Mouse (Mus musculus): Measurements from ENCODE around the gene St6galnac5.

St6galnac5 gene

DNA sequence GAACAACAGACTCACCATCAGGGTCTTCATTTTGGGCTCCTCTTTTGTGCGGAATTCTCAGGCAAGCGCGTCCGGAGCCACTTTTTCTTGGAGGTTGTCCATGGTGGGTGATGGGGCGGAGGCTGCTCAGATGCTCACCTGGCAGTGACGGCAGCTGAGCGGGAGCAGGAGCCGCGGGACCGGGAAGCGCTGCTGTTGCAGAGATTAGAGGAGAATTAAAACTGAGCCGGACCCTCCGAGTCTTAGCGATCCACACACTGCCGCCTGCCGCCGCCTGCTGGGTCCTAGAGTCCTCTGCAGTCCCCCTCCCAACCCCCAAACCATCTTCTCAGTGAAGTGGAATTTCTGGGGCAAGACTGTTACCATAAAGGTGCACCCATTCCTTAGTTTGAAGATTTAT is at the start of gene St6galnac5:
St6galnac5 (minus strand) TSS at position 259 of the 400 bp plus-strand sequence.
- no peak for DNase-seq (ENCODE audit: low spot score in 2 of 2)

DNA sequence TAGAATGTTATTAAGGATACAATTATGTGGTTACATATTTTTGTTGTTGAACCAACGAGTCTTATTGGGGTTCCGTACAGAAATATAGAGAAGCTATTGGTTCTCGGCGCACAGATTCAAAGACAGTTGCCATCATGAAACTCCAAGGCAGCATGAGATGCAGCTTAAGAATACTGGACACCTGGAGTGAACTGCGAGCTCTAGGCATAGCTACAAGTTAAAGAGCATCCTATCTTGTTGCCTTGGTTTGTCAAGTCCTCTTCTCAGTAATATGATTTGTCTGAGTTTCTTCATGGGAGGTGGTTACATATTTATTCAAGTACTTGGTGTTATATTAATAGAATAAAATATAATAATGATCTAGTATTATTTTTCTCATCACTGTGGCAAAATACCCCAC is 48.7 kb upstream of the St6galnac5 start:
- DNase-seq (ENCODE audit: low spot score in 2 of 2) = no peak

DNA sequence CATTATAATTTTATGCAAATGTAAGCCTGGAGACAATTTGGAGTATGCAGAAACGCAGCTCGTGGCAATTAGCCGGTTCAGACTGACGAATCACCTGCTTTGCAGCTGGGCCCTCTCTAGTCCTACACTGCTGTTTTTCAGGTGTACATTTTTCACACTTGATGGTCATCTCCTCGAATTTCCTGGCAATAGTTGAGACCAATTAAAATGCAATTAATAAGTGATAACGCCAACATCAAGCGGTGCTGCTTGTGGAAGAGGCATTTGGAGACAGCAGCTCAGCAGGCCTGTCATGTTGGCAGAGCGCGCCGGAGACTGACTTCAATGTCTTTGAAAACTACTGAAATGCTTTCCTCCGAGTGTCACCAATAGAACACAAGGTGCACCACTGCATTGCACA is 42.0 kb upstream of the St6galnac5 start:
- no peak for DNase-seq (ENCODE audit: low spot score in 2 of 2)

DNA sequence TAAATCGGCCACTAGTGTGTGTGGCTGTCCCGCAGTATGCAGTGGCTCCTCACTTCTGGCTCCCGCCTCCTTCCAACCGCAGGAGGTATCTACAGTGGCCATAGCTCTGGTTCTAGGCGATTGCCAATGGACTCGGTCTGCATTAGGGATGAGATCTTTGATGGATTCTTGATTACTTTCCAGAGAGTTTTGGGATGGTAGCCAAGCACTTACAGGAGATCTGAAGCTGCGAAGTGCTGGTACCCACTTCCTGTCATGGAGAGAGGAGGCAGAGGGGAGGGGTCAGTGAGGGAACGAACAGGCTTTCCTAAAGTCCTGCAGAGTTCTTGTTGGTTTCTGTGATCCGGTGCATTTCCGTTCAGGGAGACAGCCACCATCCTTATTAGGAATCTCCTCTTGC is 36.0 kb upstream of the St6galnac5 start:
- no peak for DNase-seq (ENCODE audit: low spot score in 2 of 2)

DNA sequence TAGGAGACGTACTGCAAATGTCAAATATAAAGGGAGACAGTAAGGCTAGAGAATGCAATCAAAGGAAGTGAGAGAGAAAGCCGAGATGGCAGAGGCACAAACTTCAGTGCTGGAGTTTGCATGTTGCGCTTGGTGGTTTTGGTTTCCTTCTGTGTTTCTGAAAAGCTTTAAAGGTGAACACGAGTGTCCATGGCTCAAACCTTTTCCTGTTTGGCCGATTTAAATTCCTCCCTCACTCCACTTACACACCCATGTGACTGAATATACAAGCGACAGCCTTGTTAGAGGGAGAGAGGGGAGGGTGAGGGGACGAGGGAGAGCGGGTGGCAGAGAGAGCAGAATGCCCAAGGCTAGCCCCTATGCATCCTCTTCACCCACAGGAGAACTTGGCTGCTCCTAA is 34.3 kb upstream of the St6galnac5 start:
- DNase-seq (ENCODE audit: low spot score in 2 of 2) = no peak

DNA sequence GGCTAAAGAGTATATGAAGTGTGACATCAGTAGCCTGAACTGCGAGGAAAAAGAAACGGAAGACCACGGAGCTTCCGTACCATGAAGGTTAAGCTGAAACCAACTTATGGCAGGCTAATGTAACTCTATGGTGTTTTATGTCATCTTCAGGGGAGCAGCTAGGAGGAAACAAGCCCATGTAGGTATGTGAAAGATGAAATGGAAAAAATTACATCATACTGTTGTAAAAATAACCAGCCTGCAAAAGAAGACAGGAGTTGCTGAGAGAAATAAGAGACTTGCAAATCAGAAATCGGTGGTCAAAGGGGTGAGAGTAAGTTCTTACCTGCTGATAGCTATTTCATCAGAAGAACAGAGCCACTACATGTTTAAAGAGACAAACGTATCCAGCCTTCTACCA is 24.8 kb upstream of the St6galnac5 start:
- DNase-seq (ENCODE audit: low spot score in 2 of 2) = no peak

DNA sequence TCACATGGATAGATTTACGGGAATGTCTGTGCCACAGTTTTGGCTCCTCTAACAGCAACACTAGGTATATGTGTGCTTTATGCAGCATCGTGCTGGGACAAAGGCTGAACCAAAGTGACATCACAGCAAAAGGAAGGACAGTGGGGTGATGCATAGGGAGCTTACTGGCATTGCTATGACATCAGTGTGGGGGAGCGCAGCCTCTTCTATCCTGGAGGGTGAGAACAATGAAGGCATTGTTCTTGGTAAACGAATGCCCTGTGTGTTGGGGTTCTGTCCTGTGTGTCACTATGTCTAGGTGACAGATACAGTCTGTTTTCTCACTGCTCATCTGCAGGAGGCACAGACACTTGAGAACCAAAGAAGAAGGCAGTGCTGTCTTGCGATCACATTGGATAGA is 16.9 kb upstream of the St6galnac5 start:
- no peak for DNase-seq (ENCODE audit: low spot score in 2 of 2)

DNA sequence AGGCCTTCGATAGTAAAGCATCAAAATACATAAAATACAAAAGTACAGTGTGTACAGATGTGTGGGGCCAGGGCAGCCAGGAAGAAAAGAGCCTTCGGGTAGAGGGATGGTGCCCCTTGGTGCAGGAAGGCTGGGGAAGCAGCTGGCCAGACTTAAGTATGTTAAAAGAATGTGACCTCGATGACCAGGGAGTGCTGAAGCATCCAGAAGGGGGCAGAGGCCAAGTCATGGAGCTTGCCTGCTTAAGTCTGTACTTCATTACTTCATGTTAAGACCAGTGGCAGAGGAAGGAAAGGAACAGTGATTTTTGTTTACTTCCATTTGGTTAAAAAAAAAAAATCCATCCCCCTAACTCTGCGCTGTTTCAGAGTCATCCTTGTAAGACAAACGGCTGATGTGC is 16.1 kb upstream of the St6galnac5 start:
- DNase-seq (ENCODE audit: low spot score in 2 of 2) = no peak

DNA sequence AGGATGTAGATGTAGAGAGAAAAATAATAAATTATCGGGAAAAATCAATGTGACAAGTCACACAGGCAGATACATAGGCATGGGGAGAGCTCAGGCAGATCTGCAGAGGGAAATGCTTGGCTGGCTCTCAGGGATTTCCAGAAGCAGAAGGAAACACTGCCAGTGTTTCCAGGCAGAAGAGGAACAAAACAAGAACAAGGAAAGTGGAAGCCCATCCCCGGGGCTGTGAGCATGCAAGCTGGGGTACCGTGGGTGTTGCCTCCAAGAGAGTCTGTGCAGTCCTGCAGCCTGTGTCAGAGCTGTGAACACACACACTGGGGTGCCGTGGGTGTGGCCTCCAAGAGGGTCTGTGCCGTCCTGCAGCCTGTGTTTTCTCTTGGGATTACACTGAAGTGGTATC is 11.6 kb upstream of the St6galnac5 start:
- no peak for DNase-seq (ENCODE audit: low spot score in 2 of 2)

DNA sequence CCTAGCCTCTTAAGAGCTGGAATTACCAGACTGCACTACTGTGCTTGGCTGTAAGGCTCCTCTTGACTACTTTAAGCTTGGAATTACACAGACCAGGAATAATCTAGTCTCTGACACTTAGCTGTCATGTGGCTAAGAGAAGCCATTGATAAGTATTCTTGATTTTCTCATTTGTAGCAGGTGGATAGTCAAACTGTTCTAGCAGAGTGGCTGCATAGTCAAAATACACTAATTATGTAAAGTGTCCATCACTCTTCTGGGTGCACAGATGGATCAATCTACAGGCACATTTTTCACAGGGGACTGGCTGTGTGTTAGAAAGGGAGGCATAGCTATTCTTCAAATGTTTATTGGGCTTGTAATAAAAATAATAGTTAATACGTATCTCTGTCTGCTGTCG is 8.7 kb upstream of the St6galnac5 start:
- no peak for DNase-seq (ENCODE audit: low spot score in 2 of 2)

DNA sequence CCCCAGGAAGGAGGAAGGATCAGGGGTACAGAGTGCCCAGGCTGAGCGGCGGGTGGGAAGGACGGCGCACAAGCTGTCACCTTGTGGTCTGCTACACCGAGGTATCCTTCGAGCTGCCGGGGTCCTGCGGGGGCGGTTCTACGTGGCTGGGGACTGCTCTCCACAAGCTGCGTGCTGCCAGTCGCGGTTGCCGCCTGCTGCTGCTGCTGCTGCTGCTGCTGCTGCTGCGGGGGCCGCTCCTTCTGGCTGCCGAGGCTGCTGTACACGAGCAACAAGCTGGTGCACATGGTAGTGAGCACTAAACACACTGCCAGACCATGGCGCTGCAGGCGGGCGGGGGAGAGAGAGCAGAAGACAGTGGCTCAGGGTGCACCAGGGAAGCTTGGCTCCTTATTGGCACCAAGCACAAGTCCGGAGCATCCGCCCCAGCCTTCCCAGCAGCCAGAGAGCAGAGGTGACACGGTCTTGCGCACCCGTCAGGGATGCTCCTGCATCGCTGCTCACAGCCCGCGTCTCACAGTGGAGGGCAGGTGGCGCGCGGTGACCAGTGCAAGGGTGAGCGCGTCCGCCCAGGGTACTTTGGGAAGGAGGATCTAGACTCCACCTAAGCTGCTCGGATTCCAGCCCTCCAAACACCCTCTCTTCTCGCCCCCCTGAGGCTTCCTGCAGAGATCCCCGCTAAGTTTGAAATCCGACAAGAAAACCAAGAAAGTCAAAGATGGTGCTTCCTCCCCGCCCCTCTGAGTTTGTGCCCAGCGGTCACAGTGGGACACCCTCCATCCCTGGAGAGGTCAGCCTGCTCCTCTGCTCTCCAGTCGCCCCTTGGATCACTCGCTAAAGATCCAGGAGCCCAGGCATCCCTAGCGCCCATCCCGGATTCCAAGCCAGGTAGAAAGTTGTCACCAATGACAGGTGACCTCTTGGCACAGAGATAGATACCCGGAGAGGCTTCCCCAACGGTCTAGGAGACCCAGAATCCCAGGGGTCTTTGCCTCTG is 770 bp downstream of the St6galnac5 start:
- DNase-seq (ENCODE audit: low spot score in 2 of 2) = no peak

DNA sequence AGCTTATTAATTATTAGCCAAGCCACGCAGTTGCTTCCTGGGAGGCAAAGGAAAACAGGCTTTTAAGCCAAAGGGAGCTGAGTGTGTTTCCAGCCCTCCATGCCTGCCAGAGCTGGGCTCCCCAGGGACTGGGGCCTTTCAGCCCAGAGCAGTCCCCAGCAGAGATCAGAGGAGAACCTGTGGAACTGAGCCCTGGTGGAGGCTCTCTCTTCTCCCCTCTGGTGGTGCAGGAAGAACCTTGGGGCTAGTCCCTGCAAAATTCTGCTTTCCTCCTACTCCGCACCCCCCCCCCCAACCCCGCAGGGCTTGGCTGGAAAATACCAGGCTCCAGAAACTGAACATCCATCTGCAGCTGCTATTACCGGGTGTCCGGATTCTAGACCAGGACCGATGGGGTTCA is 1.6 kb downstream of the St6galnac5 start:
- no peak for DNase-seq (ENCODE audit: low spot score in 2 of 2)

DNA sequence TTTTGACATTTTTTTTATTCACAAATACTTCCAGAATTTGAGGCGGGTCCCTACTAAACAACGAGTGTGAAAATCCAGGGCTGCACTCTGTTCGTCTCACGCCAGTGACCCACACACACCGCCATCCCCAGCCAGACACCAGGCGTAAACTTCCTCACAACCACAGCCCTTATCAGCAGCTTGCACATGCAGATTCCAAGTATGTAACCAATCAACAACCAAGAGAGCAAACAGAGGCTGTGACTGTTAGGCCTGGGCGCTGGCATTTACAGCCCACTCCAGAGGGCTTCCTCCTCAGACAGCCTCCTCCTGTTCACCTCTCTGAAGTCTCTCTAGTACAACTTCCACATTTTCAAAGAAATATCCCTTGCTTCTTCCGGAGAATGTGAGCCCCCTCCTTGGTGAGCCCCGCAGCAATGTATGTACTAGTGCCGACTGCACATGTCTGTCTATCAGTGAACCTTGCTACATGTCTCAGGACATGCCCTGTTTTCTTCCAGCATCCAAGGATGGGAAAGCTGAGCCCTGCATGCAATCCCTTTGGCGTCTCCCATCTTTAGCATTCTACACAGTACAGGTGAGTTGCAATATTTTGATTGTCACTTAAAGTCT is 2.5 kb downstream of the St6galnac5 start:
- no peak for DNase-seq (ENCODE audit: low spot score in 2 of 2)

DNA sequence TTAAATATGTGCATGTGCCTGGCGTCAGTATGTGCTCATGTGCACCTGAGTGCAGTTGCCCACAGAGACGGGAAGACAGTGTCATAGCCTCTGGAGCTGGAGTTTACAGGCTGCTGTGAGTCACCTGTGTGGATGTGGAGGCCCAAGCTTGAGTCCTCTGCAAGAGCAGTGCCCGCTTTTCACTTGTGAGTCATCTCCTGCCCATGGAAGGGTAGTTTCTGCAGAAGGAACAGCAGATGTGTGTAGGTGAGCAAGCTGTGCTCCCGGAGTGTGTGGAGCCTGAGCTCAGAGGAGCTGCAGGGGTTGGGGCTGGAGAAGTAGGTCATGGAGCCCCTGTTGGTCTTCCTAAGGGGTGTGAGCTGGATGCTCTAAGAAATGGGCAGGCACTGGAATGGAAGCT is 10.7 kb downstream of the St6galnac5 start:
- DNase-seq (ENCODE audit: low spot score in 2 of 2) = no peak

DNA sequence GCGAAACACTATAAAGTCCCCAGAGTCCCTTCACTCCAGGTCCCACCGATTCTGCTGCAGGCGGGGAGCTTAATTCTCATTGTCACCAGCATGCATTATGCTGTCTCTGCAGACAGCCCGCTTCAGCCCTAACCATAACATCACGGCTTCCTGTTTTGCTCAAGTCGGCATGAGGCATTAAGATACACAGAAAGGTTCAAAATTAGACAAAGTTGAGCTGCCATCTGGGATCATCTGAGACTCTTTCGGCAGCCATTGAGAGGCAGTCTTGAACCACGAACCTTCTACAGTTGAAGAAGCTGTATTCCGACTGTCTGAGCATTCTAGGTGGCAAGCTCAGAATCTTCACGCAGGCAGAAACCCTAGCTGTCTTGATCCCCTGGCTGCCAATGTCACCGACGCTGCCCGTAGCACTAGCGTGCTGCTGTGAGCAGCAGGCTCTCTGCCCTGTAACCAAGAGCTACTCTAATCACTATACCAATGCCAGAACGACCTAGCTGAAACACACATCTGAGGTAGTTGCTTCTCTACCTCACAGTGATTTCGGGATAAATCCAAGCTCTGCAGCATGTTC is 12.2 kb downstream of the St6galnac5 start:
- peak in 1 of 2 experiments; percentile 35 for DNase-seq (ENCODE audit: low spot score in 2 of 2)

DNA sequence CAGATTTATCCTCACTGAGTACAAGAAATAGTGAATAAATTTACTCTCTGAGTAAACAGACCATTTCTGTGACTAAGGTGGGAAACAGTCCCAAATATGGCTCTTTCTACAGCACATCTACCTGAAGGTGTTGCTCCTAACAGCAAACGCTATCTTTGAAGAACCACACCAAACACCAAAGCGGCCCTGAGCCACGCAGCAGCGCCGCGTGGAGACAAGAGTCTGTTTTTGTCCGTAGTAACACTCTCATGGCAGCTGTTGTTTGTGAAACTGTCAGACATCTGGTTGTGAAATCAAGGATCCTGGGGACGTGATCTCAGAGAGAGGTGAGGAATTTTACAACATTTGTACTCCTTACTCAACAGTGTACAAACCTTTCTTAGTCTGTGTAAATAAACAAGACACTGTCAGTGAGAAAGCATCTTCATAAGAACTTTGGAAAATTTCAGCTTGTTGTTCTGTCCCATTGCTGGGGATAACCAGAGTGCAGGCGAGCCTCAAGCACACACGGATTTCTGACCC is 20.1 kb downstream of the St6galnac5 start:
- no peak for DNase-seq (ENCODE audit: low spot score in 2 of 2)

DNA sequence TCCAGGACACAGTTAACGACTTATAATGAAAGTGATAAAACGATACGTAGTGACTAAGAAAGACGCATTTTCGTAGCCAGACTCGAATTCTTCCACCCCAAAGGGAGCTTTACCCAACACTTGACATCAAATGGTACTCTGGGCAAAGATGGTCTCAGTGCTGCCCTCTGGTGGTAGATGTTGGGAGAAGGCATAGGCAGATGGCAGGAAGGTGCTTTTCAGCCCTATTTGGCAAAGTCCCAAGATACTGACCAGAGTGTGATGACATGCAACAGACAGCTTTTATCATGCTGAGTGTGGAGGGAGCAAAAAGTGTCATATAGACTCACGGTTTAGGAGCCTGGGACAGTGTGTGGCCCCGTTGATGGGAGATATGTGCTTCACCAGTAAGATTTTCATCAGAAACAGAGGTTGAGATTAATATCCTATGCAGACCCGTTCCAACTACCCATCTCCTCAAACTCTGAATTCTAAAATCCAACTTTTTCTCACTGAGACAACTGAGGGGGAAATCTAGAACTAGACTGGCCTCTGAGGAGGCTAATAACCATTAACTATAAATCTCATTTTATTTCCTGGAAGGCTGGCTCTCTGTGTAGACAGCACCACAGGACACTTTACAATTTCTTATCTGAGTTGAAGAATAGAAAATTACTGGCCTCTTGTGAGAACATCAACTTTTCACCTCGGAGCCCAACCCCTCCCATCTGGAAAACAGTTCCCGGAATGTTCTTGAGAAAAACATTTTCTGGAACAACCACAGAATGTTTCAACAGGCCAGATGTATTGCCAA is 23.5 kb downstream of the St6galnac5 start:
- DNase-seq (ENCODE audit: low spot score in 2 of 2) = peak; percentile 62 to 84

DNA sequence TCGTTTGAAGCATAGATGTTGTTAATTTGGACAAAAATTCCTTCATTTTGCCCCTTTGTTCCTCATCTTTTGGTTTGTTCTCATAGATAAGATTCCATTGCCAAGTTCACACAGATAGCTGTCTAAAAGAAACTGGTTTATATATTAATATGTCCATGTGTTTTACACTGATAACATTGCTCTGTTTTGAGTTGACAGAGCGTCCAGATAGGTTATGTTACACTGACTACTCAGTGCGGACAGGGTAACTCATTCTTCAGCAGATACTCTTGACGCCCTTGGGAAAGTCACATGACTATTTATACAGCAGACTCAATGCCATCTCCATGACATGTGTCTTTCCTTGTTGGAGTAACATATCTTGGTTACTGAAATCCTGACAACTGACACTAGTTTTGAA is 25.3 kb downstream of the St6galnac5 start:
- DNase-seq (ENCODE audit: low spot score in 2 of 2) = no peak

DNA sequence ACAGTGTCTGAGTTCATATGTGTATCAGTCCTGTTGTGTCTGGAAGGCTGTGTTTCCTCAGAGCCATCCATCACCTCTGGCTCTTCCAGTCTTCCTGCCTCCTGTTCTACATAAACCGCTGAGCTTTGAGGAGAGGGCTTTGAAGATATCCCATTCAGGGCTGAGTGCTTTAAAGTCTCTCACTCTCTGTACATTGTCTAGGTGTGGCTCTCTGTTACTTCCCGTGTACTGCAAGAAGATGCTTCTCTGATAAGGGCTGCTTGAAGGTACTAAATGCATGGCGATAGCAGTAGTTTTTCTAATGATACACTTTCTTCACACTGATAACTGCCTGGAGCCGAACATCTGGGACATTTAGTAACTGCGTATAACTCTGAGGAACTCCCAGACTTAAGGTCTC is 26.0 kb downstream of the St6galnac5 start:
- no peak for DNase-seq (ENCODE audit: low spot score in 2 of 2)

DNA sequence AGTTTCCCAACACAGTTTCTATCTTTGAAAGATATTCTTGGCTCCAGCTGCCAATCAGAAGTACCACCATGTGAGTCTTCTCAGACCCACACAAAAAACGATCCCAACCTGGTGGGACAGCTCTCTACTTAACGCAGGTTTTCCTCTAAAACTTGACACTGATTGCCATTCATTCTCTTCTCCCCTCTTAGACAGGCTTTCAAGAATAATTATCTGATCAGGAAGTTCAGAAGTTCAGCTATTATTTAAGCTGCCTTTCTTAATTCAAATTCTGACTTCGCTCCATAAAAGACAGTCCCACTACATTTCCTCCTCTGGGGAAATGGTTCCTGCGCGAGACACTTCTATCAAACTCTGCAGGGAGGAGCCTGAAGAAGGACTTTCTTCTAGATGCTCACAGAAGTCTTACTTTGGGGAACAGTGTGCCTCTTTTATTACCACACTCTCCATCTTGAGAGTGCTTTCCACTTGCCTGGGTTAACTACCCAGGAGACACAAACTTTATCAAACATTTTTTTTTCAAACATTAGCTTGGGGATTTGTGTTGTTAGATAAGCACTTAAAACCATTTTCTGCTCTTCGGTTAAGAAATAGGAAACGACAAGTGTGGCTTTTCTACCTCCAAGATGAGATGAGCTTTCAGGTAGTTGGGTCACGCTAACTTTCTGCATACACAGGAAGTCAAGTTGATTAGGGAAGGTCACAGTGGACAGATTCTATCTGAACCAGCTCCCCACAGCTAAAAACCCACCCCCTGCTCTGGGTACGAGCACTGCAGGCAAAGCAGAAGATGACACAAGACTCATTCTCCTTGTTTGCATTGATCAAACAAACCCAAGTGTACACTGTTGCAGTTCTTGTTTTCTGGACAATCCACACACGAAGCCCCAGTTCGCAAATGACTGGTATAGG is 30.2 kb downstream of the St6galnac5 start:
- no peak for DNase-seq (ENCODE audit: low spot score in 2 of 2)

DNA sequence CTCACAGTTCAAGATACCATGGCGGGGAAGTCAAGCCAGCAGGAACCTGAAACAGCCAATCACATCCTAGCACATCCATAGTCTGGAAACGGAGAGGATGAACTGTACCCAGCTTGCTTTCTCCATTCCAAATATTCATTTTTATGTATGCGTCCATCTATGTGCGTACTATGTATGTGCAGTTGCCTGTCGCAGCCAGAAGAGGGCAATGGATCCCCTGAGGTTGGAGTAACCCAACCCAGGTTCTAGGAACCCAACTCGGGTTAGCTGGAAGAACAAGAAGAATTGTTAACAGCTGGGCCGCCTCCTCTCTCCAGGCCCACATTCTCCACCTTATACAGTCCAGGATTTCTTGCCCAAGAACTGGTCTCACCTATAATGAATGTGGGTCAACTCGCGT is 31.1 kb downstream of the St6galnac5 start:
- DNase-seq (ENCODE audit: low spot score in 2 of 2) = no peak
